Mouse (Mus musculus) thymus, adult 18-20 months (tissue): ENCODE data around the gene Papolg.
"Not testable (repeated sequence)": the region's sequence is repeated elsewhere in the genome, so short reads cannot be mapped to it uniquely, and the experiment has no call there.

ENCODE experiments used
- DNase-seq, 2 experiments: peaks; one replicate each; pipeline ENCODE4 v3.0.0; 2022; ENCODE audit warnings: mixed read lengths in 2 of 2

Gene Papolg

GRCm38 (mm10) chr11:23895060-23895426 is at the start of gene Papolg:
TSS of gene Papolg (minus strand) at chr11:23895253.
- DNase-seq: peak; percentile 89 to 91

GRCm38 (mm10) chr11:23928146-23928545 is 33.1 kb upstream of the Papolg start:
- not testable (repeated sequence) for DNase-seq

- no peak for DNase-seq
These were observed 32.6 kb upstream of the Papolg start for GRCm38 (mm10) chr11:23927643-23928042.

GRCm38 (mm10) chr11:23913824-23914223 is 18.8 kb upstream of the Papolg start:
- DNase-seq: not testable (repeated sequence)

GRCm38 (mm10) chr11:23903909-23904308 is 8.9 kb upstream of the Papolg start:
- no peak for DNase-seq

- no peak for DNase-seq
These were observed 653 bp downstream of the Papolg start for GRCm38 (mm10) chr11:23894141-23895059.

- no peak for DNase-seq
These were observed 1.5 kb downstream of the Papolg start for GRCm38 (mm10) chr11:23893556-23893955.

- DNase-seq: no peak
These were observed 30.7 kb downstream of the Papolg start for GRCm38 (mm10) chr11:23864326-23864725.

- peak in 1 of 2 experiments; percentile 23 for DNase-seq
These were observed 38.3 kb downstream of the Papolg start for GRCm38 (mm10) chr11:23856723-23857112.

- peak; percentile 45 to 72 for DNase-seq
These were observed 38.9 kb downstream of the Papolg start for GRCm38 (mm10) chr11:23856054-23856722.

GRCm38 (mm10) chr11:23855182-23855802 is 39.8 kb downstream of the Papolg start:
- peak; percentile 43 to 67 for DNase-seq

- DNase-seq: peak in 1 of 2 experiments; percentile 15
These were observed 41.7 kb downstream of the Papolg start for GRCm38 (mm10) chr11:23853306-23853705.

- peak; percentile 70 to 77 for DNase-seq
These were observed 48.8 kb downstream of the Papolg start for GRCm38 (mm10) chr11:23846016-23846815.

GRCm38 (mm10) chr11:23823244-23823643 is 71.8 kb downstream of the Papolg start:
- no peak for DNase-seq

- no peak for DNase-seq
These were observed 73.4 kb downstream of the Papolg start for GRCm38 (mm10) chr11:23821652-23822051.

- DNase-seq: no peak
These were observed 74.1 kb downstream of the Papolg start for GRCm38 (mm10) chr11:23820977-23821376.

GRCm38 (mm10) chr11:23818745-23819144 is 76.3 kb downstream of the Papolg start:
- no peak for DNase-seq
